Mouse (Mus musculus) C2C12 (cell line): Measurements from ENCODE around the gene Rbsn. TPM values are rescaled to one million over a fixed set of nuclear protein-coding genes. Genes with fewer than 3 reads are reported as not detected.
A peak's percentile ranks its signal among the peaks of the same experiment; 100 is the strongest.

Source experiments
- H3K27me3 ChIP-seq: one replicate; pipeline ENCODE4 v1.6.1; 2011; ENCODE audit not compliant: control insufficient read depth, insufficient read depth, insufficient read length
- H3K36me3 ChIP-seq: one replicate; pipeline ENCODE4 v1.6.1; 2011; ENCODE audit not compliant: control insufficient read depth, insufficient read depth
- H3K4me3 ChIP-seq: one replicate; pipeline ENCODE4 v1.5.1; 2011; ENCODE audit warnings: mild to moderate bottlenecking, control low read depth; ENCODE audit not compliant: poor library complexity, insufficient read depth, severe bottlenecking
- H3K79me2 ChIP-seq: one replicate; pipeline ENCODE4 v1.6.1; 2011; ENCODE audit not compliant: control insufficient read depth, insufficient read depth
- H3K79me3 ChIP-seq: one replicate; pipeline ENCODE4 v1.6.1; 2011; ENCODE audit warnings: low read depth, control low read depth
- H3ac ChIP-seq: one replicate; pipeline ENCODE3; 2011; ENCODE audit warnings: low read depth; ENCODE audit not compliant: control insufficient read depth, insufficient read length
- CEBPB ChIP-seq: IDR thresholded peaks from one replicate; pipeline ENCODE4 v1.6.1; 2011; ENCODE audit warnings: low read depth, mild to moderate bottlenecking, control low read depth, moderate library complexity
- CTCF ChIP-seq: IDR thresholded peaks from one replicate; pipeline ENCODE4 v1.5.1; 2011; ENCODE audit not compliant: control insufficient read depth, insufficient read depth, insufficient read length
- FOSL1 ChIP-seq: IDR thresholded peaks from one replicate; pipeline ENCODE4 v1.8.0; 2011; ENCODE audit warnings: mild to moderate bottlenecking, low read length; ENCODE audit not compliant: poor library complexity, insufficient read depth, severe bottlenecking
- MAX ChIP-seq: IDR thresholded peaks from one replicate; pipeline ENCODE4 v1.6.1; 2011; ENCODE audit warnings: mild to moderate bottlenecking, control low read depth
- MYOD1 ChIP-seq: IDR thresholded peaks from one replicate; pipeline ENCODE4 v1.6.1; 2011; ENCODE audit warnings: low read depth; ENCODE audit not compliant: control insufficient read depth, insufficient read length
- MYOG ChIP-seq: IDR thresholded peaks from one replicate; pipeline ENCODE4 v1.6.1; 2011; ENCODE audit not compliant: control insufficient read depth, insufficient read length; ENCODE audit errors: extremely low read depth
- USF1 ChIP-seq: IDR thresholded peaks from one replicate; pipeline ENCODE4 v1.6.1; 2011; ENCODE audit warnings: low read depth, mild to moderate bottlenecking, control low read depth, moderate library complexity
- long read RNA-seq, 2 experiments: library from polyadenylated mRNA; unstranded; transcript quantifications; one replicate each; pipeline ENCODE4 v2.0.0; 2019 to 2020
- polyA plus RNA-seq: library from polyadenylated mRNA; unstranded; fragments of >200 nt; fragmentation: generic; extraction: Trizol; gene quantifications from one replicate; pipeline ENCODE4 v1.2.1, GENCODE M21; 2012; ENCODE audit warnings: missing spikeins

The Rbsn gene
- polyA plus RNA-seq = 9.4 TPM
- long read RNA-seq, experiment 1, full-length matches to known transcripts = 2 of 9 reads
- long read RNA-seq, experiment 1, partial matches to known transcripts = 5 of 9 reads
- long read RNA-seq, experiment 1, other reads (novel, unspliced or antisense) = 2 of 9 reads
- long read RNA-seq, experiment 2, full-length matches to known transcripts = 124 of 177 reads
- long read RNA-seq, experiment 2, partial matches to known transcripts = 20 of 177 reads
- long read RNA-seq, experiment 2, other reads (novel, unspliced or antisense) = 33 of 177 reads

DNA sequence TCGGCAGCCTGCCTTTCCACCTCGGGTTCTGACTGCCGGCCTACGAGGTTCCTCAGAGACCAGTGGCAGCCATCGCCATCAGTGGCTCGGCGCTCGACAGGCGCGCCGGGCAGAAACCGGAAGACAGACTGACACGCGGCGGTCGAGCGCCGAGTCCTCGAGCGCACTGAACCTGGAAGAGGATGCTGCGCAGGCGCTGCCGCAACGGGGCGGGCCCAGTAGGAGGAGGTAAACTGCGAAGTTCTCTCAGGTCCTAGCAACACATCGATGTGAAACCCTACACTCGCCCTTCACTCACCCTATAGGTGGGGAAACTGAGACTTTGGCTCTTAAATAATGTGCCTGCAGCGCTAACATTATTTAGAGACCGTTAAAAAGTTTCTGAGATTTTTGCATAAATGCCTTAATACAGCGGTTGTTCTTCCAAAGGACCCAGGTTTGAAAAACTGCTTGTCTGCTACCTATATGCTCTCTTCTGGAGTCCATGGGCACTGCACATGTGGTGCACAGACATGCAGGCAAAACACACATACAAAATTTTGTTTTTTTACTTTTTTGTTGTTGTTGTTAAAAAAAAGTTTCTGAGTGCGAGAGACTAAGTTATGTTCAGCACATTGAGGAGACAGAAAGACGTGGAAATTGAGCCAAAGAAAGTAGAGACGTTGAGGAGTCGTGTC lies at the start of gene Rbsn:
Gene Rbsn (minus strand): TSS at position 153 of the 677 bp plus-strand sequence.
- peaks cover 2% of the 10 kb centered on the region for H3K27me3 ChIP-seq
- peaks cover 5% of the 10 kb centered on the region for H3K36me3 ChIP-seq
- TF ChIP-seq MYOG = no peak
- no peak for TF ChIP-seq CTCF
- TF ChIP-seq MYOD1 = no peak
- TF ChIP-seq USF1 = no peak
- TF ChIP-seq MAX = peak; percentile 63
- no peak for TF ChIP-seq FOSL1
- TF ChIP-seq CEBPB = no peak
- H3K79me2 ChIP-seq = peaks cover 39% of the 10 kb centered on the region
- H3K79me3 ChIP-seq = peaks cover 25% of the 10 kb centered on the region
- H3K4me3 ChIP-seq = peak within 1 kb of the TSS; percentile 87
- H3ac ChIP-seq = peak within 1 kb of the TSS; percentile 98

DNA sequence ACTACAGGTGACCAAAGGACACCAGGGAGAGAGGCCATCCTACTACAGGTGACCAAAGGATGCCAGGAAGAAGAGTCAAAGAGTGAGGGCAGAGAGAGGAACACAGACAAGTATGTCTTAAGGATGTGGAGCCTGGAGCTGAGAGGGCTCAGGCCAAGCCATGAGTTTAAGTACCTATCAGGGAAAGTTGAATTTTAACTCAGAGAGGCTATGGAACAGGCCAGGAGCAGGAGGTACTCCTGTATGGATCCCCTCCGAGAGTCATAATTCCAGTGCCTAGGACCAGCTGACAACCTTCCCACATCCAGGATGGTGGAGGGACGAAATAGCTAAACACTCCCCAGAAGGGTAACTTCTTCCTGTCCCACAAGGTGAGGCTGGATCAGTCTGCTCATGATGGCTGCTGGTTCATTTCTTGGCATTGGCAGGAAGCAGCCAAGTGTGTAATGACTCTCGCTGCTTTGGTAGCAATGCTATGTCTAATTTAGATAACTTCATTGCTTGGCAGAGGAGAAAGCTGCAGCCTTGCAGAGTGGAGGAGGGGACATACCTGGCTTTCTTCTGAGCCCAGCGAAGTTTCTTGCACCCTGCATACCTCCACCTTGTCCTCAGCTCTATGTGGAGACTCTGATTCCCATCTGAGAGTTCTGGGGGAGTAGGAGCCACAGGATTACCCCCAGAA lies 46.6 kb upstream of the Rbsn start:
- Histone ChIP-seq H3K79me3 (no peaks in the 10 kb centered on the region), H3ac (no peak overlapping the region), H3K79me2 (no peaks in the 10 kb centered on the region), H3K36me3 (no peaks in the 10 kb centered on the region), H3K27me3 (peaks cover 15% of the 10 kb centered on the region), H3K4me3 (no peak overlapping the region)
- no peak for TF ChIP-seq CTCF
- TF ChIP-seq FOSL1 = no peak
- no peak for TF ChIP-seq CEBPB
- no peak for TF ChIP-seq MYOD1
- no peak for TF ChIP-seq MAX
- no peak for TF ChIP-seq MYOG
- TF ChIP-seq USF1 = no peak

DNA sequence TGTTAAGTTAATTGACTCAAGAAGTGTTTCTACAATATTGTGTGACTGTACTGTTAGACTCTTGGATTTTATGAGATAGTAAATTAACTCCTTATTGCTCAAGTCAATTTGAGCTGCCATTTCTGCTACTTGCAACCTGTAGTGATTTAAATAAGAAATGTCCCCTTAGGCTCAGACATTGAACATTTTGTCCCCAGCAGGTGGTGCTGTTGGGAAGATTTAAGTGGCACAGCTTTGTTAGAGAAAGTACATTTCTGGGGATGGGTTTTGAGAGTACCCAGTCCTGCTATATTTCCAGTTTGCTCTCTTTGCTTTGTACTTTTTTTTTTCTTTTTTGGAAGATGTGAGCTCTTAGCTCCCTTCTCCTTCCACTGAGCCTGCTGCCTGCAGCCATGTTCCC lies 40.6 kb upstream of the Rbsn start:
- no peak overlapping the region for H3ac ChIP-seq
- TF ChIP-seq MYOD1 (no peak), USF1 (no peak), FOSL1 (no peak), CEBPB (no peak), MYOG (no peak), MAX (no peak), CTCF (no peak)
- H3K4me3 ChIP-seq = no peak overlapping the region
- H3K36me3 ChIP-seq = no peaks in the 10 kb centered on the region
- no peaks in the 10 kb centered on the region for H3K79me2 ChIP-seq
- H3K27me3 ChIP-seq = no peaks in the 10 kb centered on the region
- no peaks in the 10 kb centered on the region for H3K79me3 ChIP-seq

DNA sequence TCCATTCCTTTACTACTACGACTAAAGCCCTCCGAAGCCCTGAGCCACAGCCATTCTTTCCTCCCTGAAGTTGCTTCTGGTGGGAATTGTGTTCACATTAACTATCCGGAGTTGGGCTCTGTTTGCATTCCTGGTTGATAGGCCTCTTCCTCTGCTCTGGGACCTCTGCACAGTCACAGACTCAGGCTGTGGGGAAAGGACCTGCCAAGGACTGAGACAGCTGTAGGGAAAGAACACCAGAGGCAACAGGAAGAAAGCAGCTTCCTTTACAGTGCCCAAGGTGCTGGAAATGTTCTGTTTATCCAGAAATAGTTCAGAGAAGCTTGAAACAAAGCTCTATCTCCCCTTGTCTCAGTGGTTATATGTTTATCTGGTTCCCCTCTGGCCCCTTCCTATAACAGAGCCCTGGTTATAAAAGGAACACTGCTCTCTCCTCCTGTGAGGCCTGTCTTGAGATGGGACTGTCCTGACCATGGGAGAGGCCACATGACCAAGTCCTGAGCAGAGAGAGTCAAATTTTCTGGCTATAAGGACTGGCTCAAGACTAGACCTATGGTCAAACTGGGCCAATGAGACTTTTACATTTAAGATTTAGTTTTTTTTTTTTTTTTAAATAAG lies 38.6 kb upstream of the Rbsn start:
- Histone ChIP-seq H3K27me3 (no peaks in the 10 kb centered on the region), H3K4me3 (no peak overlapping the region), H3ac (no peak overlapping the region), H3K36me3 (no peaks in the 10 kb centered on the region), H3K79me3 (no peaks in the 10 kb centered on the region), H3K79me2 (no peaks in the 10 kb centered on the region)
- TF ChIP-seq MYOG = no peak
- TF ChIP-seq CTCF = no peak
- no peak for TF ChIP-seq USF1
- no peak for TF ChIP-seq FOSL1
- TF ChIP-seq MYOD1 = no peak
- TF ChIP-seq MAX = no peak

DNA sequence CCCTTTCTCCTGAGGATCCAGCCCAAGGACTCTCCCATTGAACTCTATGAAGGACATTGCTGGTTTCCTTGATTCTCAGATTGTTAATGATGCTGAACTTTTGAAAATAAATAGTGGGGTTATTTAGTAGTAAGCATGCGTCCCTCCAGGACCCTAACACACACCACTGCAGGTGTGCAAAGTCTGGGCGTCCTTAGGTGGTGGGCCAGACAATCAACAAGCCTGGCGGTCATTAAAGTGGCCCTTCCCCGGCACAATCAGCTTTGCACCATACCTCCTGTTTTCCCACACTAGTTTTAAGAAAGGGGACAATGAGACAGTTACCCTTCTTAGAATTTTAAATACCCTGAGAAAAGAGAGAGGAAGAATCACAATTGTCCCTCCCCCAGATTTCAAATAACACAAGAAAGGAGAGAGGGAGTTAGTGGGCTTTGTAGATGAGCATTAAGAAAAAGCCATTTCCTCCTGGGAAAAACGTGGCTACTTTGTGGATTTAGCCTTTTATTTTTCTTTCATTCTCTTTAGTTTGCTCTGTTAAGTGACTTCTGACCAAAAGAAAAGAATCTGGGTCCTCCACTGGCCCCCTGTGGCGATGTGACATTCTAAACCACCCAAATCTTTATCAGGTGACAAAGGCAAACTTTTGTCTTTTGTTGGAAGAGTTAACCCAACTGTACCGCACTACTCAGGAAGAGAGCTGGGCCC lies 32.6 kb upstream of the Rbsn start:
- TF ChIP-seq CTCF (no peak), MYOD1 (no peak), USF1 (no peak), FOSL1 (no peak), MYOG (no peak), MAX (no peak), CEBPB (no peak)

More for the DNA sequence above, 32.6 kb upstream of the Rbsn start:
- H3K4me3 ChIP-seq = no peak overlapping the region
- no peaks in the 10 kb centered on the region for H3K36me3 ChIP-seq
- peaks cover 33% of the 10 kb centered on the region for H3K27me3 ChIP-seq
- no peaks in the 10 kb centered on the region for H3K79me3 ChIP-seq
- H3ac ChIP-seq = no peak overlapping the region
- H3K79me2 ChIP-seq = no peaks in the 10 kb centered on the region
